ENCODE assay signal across 23 mouse cellular contexts in the genomic region with DNA sequence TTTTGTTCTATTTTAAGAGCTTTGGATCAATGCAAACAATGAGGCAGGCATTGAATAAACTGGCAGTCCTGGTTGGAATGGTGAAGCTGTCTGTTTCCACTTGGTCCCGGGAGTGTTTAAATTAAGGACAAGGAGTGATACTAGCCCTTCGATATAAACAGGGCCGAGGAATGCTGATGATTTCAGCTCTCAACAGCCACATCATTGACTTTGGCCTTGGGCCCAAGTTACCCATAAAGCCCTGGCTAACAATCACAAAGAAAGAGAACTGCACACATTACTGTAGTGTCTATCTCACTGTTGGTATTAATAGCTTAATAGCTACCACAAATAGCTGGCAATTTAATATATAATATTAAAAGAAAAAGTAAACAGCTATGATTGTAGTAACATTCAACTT. TPM values are rescaled to one million over a fixed set of nuclear protein-coding genes. Genes with fewer than 3 reads are reported as not detected.
DNase-seq lines count a peak whose midpoint lies in the region; ATAC-seq and TF ChIP-seq lines count a peak whose summit lies in the region.
"Had no signal": no experiment of that assay in that cellular context is flagged by ENCODE, and none has a peak within 500 bp of the region (broad histone marks: within the 10 kb centered on the region; RNA-seq: fewer than 3 reads in every experiment).

No protein-coding gene starts in this region.

- intact Hi-C loops in heart, adult 2 months (cut with DNase I): no loop called here

- no peaks in the 10 kb centered on the region for H3K36me3 ChIP-seq in heart, embryonic 13.5 days
- no peaks in the 10 kb centered on the region for H3K36me3 ChIP-seq in heart, adult 2 months (ENCODE audit: control insufficient read depth, insufficient read depth, low read length)
- H3K36me3 ChIP-seq in heart, postnatal 0 days (replicated peaks; ENCODE audit: control insufficient read depth, insufficient read depth, low read length): no peaks in the 10 kb centered on the region
- no peaks in the 10 kb centered on the region for H3K36me3 ChIP-seq in heart, embryonic 10.5 days
- H3K36me3 ChIP-seq: embryonic facial prominence, embryonic 15.5 days; forebrain, embryonic 10.5 days; hindbrain, embryonic 10.5 days; intestine, embryonic 15.5 days had no signal

- TF ChIP-seq CTCF in heart, adult 2 months (IDR thresholded peaks at IDR 0.05): no peak
- no peak for TF ChIP-seq CTCF in heart, postnatal 0 days (IDR thresholded peaks at IDR 0.05; ENCODE audit: low read depth)

- DNase-seq in heart, adult 2 months: no peak
- DNase-seq in heart, postnatal 0 days (ENCODE audit: low spot score): peak; percentile 49
- DNase-seq in heart, embryonic 10.5 days (ENCODE audit: low spot score): no peak
- peak; percentile 1 for DNase-seq in lung, postnatal 25 days (ENCODE audit: low spot score)
- no peak for DNase-seq in lung, postnatal 14 days
- DNase-seq in layer of hippocampus, postnatal 10 days (ENCODE audit: low spot score in 2 of 2): no peak
- DNase-seq: adrenal gland, postnatal 10 days; cerebellum, adult 11-12 months; cerebellum, adult 9-10 months; cerebellum, postnatal 25 days; gastrocnemius, adult 2 months; gastrocnemius, postnatal 25 days; heart, postnatal 14 days; kidney, adult 18-20 months had no signal

- no peak overlapping the region for H3K4me2 ChIP-seq in heart, embryonic 13.5 days
- H3K4me2 ChIP-seq in heart, postnatal 0 days (ENCODE audit: low read depth, low read length): 0 out of 2 replicates have a peak overlapping the region, but pooled peaks have one; percentile 11
- H3K4me2 ChIP-seq: embryonic facial prominence, embryonic 15.5 days; hindbrain, embryonic 14.5 days; intestine, embryonic 15.5 days had no signal

- no peak for TF ChIP-seq EP300 in heart, adult 2 months (IDR thresholded peaks at IDR 0.05; ENCODE audit: insufficient read depth, low read depth, low read length)
- no peak for TF ChIP-seq EP300 in heart, postnatal 0 days (IDR thresholded peaks at IDR 0.05; ENCODE audit: low read depth)

- no peak overlapping the region for H3K4me3 ChIP-seq in heart, embryonic 13.5 days
- no peak overlapping the region for H3K4me3 ChIP-seq in heart, adult 2 months
- H3K4me3 ChIP-seq in heart, postnatal 0 days (ENCODE audit: low read depth, low read length): no peak overlapping the region
- no peak overlapping the region for H3K4me3 ChIP-seq in heart, embryonic 10.5 days
- H3K4me3 ChIP-seq: embryonic facial prominence, embryonic 15.5 days; erythroblast, embryonic 14.5 days; forebrain, embryonic 10.5 days; gastrocnemius, adult 2 months; hindbrain, embryonic 10.5 days; intestine, embryonic 15.5 days had no signal

- H3K4me1 ChIP-seq in heart, embryonic 13.5 days: peaks cover 15% of the 10 kb centered on the region
- H3K4me1 ChIP-seq in heart, adult 2 months (ENCODE audit: control insufficient read depth, insufficient read depth, low read length): no peaks in the 10 kb centered on the region
- H3K4me1 ChIP-seq in heart, postnatal 0 days (ENCODE audit: control insufficient read depth, insufficient read depth): peaks cover 11% of the 10 kb centered on the region; the same call in 1 of the 2 replicates
- H3K4me1 ChIP-seq in heart, embryonic 10.5 days: no peaks in the 10 kb centered on the region
- H3K4me1 ChIP-seq: embryonic facial prominence, embryonic 15.5 days; forebrain, embryonic 10.5 days; hindbrain, embryonic 10.5 days; intestine, embryonic 15.5 days had no signal

- H3K79me2 ChIP-seq in heart, adult 2 months (replicated peaks; ENCODE audit: control insufficient read depth, insufficient read depth, low read length): no peaks in the 10 kb centered on the region

- peak overlapping the region; percentile 48 for H3K27ac ChIP-seq in heart, embryonic 13.5 days (replicated peaks)
- H3K27ac ChIP-seq in heart, adult 2 months: no peak overlapping the region
- no peak overlapping the region for H3K27ac ChIP-seq in heart, postnatal 0 days (ENCODE audit: low read depth)
- H3K27ac ChIP-seq in heart, embryonic 10.5 days: no peak overlapping the region
- H3K27ac ChIP-seq: embryonic facial prominence, embryonic 15.5 days; forebrain, embryonic 10.5 days; gastrocnemius, adult 2 months; hindbrain, embryonic 10.5 days; hindbrain, embryonic 14.5 days; intestine, embryonic 15.5 days had no signal

- no peak for TF ChIP-seq POLR2A in heart, adult 2 months (IDR thresholded peaks at IDR 0.05; ENCODE audit: insufficient read depth, low read depth, low read length)

- WGBS in heart, embryonic 13.5 days: 13% methylated on average over 3 of the region's 3 CpGs
- 22% methylated on average over 3 of the region's 3 CpGs for WGBS in heart, adult 2 months
- 14% methylated on average over 3 of the region's 3 CpGs for WGBS in heart, postnatal 0 days
- 67% methylated on average over 3 of the region's 3 CpGs for WGBS in heart, embryonic 10.5 days

- no peak overlapping the region for H3K9ac ChIP-seq in heart, embryonic 13.5 days
- H3K9ac ChIP-seq in heart, adult 2 months (ENCODE audit: low read depth, low read length): no peak overlapping the region
- no peak overlapping the region for H3K9ac ChIP-seq in heart, postnatal 0 days (replicated peaks; ENCODE audit: low read depth, low read length)
- H3K9ac ChIP-seq: embryonic facial prominence, embryonic 15.5 days; hindbrain, embryonic 14.5 days; intestine, embryonic 15.5 days had no signal

- no peaks in the 10 kb centered on the region for H3K27me3 ChIP-seq in heart, embryonic 13.5 days (replicated peaks)
- no peaks in the 10 kb centered on the region for H3K27me3 ChIP-seq in heart, adult 2 months (ENCODE audit: control insufficient read depth, insufficient read depth, low read length)
- no peaks in the 10 kb centered on the region for H3K27me3 ChIP-seq in heart, postnatal 0 days (ENCODE audit: control insufficient read depth, insufficient read depth, low read length)
- H3K27me3 ChIP-seq in heart, embryonic 10.5 days (ENCODE audit: insufficient read depth, poor library complexity, severe bottlenecking): no peaks in the 10 kb centered on the region
- H3K27me3 ChIP-seq: CH12.LX; embryonic facial prominence, embryonic 15.5 days; intestine, embryonic 15.5 days had no signal

- ATAC-seq in heart, embryonic 13.5 days (ENCODE audit: extremely low read depth, insufficient number of reproducible peaks, low FRiP score, low TSS enrichment): peak; percentile 46; the same call in 1 of the 2 replicates
- ATAC-seq in heart, postnatal 0 days (ENCODE audit: insufficient read depth, low read depth): peak; percentile 68
- ATAC-seq: forebrain, embryonic 14.5 days; intestine, embryonic 15.5 days had no signal

- no peaks in the 10 kb centered on the region for H3K9me3 ChIP-seq in heart, embryonic 13.5 days
- H3K9me3 ChIP-seq in heart, postnatal 0 days (replicated peaks; ENCODE audit: control insufficient read depth, low read length): no peaks in the 10 kb centered on the region
- no peaks in the 10 kb centered on the region for H3K9me3 ChIP-seq in heart, embryonic 10.5 days
- H3K9me3 ChIP-seq: embryonic facial prominence, embryonic 15.5 days; forebrain, embryonic 10.5 days; hindbrain, embryonic 10.5 days; intestine, embryonic 15.5 days had no signal

RNA-seq across cellular contexts. Expression of gene Jrkl, which starts 45.5 kb away (rescaled TPM):
- 7.8 and 8.2 TPM in 2 replicates for polyA plus RNA-seq in heart, embryonic 13.5 days (2015; fragmentation: Nextera tagmentation; extraction: Ambion mirVana)
- total RNA-seq in heart, adult 2 months (2021): 1 to 10 TPM; 5.3 to 5.7 TPM
- 0.80 and 1.9 TPM in 2 replicates for polyA plus RNA-seq in heart, adult 2 months (2012; rRNA removed)
- total RNA-seq in heart, postnatal 0 days (2014; rRNA removed; ENCODE audit: low replicate concordance): 1.5 and 5.5 TPM in 2 replicates
- 7.7 and 8.1 TPM in 2 replicates for polyA plus RNA-seq in heart, postnatal 0 days (2015; fragmentation: Nextera tagmentation; extraction: Ambion mirVana)
- 7.1 and 7.8 TPM in 2 replicates for polyA plus RNA-seq in heart, embryonic 10.5 days (2016; fragmentation: Nextera tagmentation; extraction: Ambion mirVana)
- 10 to 100 TPM; 11.0 to 11.8 TPM for total RNA-seq in layer of hippocampus, postnatal 10 days (2021)
- polyA plus RNA-seq: erythroblast, embryonic 14.5 days had no signal

RNA-seq across cellular contexts. Expression of gene Ccdc82, which starts 46.7 kb away (rescaled TPM):
- polyA plus RNA-seq in heart, embryonic 13.5 days (2015; fragmentation: Nextera tagmentation; extraction: Ambion mirVana): 6.3 and 7.0 TPM in 2 replicates
- 1 to 10 TPM; 8.5 to 9.3 TPM for total RNA-seq in heart, adult 2 months (2021)
- 4.6 and 7.9 TPM in 2 replicates for polyA plus RNA-seq in heart, adult 2 months (2012; rRNA removed)
- 7.9 and 10.7 TPM in 2 replicates for total RNA-seq in heart, postnatal 0 days (2014; rRNA removed; ENCODE audit: low replicate concordance)
- 4.1 and 4.5 TPM in 2 replicates for polyA plus RNA-seq in heart, postnatal 0 days (2015; fragmentation: Nextera tagmentation; extraction: Ambion mirVana)
- polyA plus RNA-seq in heart, embryonic 10.5 days (2016; fragmentation: Nextera tagmentation; extraction: Ambion mirVana): 6.5 and 8.3 TPM in 2 replicates
- total RNA-seq in layer of hippocampus, postnatal 10 days (2021): 10 to 100 TPM; 12.0 to 12.9 TPM

Comparison
In these comparisons a context has a peak if more than half of its experiments do, and no peak if none do; other contexts are left out.
1. DNase-seq: peak in heart, postnatal 0 days (single experiment) and lung, postnatal 25 days (single experiment); none in heart, adult 2 months (0 of 2), heart, embryonic 10.5 days (single experiment), lung, postnatal 14 days (single experiment) and layer of hippocampus, postnatal 10 days (0 of 2).